Mouse (Mus musculus) cerebellum, postnatal 14 days (tissue): ENCODE measurements around the gene Gnat1.
A peak's percentile ranks its signal among the peaks of the same experiment; 100 is the strongest.

ENCODE experiments used
- DNase-seq, 2 experiments: peaks; one replicate each; pipeline ENCODE4 v3.0.0; 2021; ENCODE audit warnings: mixed read lengths in 2 of 2

Gnat1 gene

DNA sequence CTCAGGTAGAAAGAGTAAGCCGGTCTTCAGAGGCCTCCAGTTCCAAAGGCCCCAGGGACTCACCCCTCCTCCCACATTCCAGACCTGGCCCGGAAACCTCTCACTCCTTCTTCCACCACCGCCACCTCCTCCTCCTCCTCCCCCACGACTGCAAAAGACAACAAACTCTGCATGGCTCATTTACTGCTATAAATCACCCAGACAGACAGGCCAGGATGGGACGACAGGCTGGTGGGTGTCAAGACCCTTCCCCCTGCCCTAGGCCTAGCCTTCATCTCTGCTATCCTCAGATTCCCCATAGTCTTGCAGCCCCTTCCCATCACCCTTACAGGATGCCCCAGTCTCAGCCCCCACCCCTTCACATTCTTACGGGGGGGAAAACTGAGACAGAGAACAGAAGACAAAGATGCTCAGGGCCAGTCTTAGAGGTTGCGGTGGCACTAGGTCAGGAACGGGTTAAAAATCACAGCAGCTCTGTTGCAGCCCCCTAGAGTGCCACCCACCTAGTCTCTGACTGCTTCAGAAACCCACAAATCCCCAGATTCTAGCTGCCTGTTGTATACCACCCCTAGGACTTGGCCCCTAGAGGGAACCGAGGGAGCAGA, 20.0 kb upstream of the Gnat1 start:
- DNase-seq, result no peak

DNA sequence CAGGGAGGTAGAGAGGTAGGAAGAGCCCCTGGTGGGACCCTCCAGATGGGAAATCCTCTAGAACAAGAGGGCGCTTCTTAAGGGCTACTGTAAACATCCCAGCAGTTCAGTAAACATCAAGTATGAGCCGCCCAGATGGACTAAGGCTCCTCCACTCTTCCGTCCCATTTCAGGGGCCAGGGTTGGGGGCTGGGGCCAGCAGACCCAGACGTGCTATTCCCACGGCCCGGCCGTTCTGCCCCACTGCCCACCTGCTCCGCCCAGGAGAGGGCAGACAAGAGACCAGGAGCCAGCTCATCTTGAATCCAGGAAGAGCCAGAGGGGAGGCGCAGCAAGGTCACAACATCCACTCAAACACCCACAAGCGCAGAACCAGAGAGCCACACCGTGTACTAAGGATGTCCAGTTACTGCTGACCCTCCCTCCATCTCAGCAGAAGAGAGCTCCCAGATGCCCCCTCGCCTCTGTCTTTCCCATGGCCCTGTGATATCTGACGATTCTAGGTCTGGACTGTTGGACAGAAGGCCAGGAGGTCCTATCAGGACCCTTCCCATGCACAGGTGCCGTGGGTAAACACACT, 19.2 kb upstream of the Gnat1 start:
- no peak for DNase-seq

DNA sequence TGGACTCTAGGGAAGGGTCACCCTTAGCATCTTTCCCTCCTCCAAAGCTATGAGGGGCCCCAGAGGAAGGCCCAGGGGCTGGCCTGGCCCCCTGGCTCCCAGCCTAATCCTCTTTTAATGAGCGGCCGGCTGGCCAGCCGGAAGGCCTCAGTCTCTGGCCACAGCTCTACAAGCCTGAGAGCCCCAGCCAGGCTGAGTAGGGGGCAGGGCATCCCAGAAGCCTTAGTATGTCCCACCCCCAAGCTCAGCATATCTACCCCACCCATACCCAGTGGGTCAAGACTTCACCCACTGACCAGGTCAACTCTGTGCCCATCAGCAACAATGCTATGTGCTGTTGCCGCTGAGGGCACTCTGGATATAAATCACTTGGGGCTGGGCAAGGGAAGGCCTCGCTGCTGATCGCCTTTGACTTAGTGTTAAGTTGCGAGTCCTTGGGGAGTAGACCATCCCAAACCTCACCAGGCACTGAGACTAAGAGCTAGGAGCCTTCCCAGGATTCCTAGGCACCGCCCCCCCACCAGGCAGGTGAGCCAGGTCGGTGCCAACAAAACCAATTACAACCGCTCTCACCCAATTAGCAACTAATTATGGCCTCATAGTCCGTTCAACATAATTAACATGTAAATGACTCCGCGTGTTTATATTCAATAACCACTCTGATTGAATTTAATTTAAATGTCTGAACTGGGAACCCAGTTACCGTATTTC, 18.5 kb upstream of the Gnat1 start:
- no peak for DNase-seq

DNA sequence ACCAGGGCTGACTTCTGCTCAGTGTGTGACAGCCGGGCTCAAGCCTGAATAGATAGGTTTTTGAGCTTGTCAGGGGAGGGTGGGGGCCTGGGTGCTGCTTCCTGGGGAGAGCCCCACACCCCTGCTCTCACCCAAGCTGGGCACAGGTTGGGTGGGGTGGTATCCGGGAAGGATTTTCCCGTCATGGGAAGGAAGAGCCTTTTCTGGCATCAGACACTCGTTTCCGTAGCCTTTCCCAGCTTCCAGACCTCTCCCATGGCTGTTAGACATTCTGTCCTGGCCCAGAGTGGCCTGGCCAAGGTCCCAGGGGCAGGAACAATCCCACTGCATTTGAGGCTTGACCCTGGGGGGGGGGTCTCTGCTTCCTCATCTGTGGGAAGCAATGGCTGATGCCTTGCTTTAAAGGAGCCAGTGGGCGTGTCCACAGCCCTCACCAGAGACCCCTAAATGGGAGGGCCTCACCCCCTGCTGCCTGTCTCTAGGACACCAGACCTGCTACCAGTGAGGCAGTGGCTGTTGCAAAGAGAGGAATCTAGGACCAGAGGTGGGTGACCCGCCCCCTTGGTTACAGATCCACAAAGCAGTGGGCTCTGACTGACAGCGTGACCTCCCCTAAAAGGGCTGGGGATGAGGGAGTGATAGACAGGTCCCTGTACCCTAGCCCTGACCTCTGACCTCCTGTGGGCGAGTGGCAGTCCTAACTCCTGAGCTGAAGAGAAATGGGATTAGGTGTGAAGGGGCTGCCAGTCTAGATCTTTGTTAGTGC, 17.5 kb upstream of the Gnat1 start:
- DNase-seq, result no peak

DNA sequence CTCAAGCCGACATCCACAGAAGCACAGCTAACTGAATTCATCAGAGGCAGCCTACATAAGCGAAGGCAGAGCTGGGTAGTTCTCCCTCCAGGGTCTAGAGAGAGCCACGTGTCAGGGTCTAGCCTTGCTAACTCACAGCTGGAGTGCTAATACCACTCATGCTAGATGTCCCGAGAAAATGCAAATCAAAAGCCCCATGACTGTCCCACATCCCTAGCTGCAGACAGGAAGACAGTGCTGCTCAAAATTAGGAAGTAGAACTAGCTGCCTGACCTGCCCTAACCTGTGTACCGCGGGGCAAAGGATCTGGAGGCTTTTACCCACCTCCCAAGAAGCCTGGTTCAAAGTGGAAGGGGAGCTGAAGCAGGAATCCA, 16.6 kb upstream of the Gnat1 start:
- no peak for DNase-seq

DNA sequence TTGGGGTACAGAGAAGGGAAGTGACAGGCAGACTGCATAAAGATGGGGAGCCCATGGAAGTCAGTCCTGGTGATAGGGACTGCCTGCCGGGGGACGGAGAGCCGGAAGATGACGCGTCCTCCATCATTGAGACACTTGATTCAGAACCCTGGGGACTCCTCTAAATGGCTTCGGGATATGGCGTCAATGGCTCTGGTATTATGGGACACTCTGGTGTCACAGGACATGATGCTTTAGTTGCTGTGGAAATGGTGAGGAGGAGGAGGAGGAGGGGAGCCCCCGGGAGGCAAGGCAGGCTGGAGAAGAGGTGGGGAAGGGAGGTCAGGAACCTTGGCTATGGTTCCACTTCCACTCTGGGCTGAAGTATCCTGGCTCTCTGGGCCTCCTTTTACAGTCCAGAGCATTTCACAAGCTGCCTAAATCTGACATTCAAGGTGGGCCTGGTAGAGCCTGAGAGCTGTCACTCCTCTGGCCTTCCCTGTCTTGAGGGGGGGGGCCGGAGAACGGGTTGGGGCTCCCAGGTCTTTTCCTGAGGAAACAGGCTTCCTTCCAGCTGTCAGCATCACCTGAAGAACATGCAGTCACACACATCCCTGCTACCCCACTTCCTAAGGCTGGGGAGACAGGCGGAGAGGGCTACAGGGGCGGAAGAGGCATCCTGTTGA, 16.1 kb upstream of the Gnat1 start:
- no peak for DNase-seq

DNA sequence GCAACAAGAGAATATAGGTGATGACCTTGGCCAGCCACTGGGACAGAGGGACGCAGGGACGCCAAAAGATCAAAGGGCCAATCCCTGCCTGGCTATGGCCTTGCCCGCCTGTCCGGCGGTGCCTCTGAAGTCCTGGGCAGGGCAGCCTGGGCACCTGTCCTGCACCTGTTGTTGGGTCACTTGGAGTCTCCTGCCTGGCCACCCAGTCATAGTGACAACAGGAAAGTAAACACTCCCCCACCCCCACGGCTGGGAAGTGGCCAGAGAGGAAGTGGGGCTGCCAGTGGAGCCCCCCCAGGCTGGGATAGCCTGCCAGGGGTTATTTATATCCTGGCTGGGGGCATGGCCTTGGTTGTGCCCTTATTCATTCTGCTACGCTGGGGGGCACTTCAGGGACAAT, 15.1 kb upstream of the Gnat1 start:
- DNase-seq, result no peak

DNA sequence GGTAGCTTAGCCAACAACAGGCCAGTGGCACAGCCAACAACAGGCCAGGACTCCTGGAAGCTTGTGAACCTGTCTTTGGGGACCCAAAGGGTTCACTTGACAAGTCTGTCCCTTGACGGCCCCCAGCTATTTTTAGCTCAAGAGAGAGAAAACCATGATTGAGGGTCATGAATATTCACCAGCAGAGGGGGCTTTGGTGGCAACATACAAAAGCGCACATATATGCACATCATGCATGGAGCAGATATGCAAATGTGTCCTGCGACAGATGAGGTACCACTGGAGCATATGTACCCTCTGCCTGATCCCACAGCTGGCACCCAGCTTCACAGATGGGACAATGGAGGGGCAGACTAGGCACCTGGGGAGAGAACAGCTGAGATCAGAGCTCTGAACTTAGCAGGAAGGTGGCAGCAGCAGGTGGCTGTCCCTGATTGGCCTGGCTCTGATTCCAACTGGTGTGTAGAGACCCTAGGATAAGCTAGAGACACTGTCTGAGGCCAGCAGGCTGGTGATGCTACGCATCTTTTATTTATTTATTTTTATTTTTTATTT, 14.0 kb upstream of the Gnat1 start:
- DNase-seq, result no peak

DNA sequence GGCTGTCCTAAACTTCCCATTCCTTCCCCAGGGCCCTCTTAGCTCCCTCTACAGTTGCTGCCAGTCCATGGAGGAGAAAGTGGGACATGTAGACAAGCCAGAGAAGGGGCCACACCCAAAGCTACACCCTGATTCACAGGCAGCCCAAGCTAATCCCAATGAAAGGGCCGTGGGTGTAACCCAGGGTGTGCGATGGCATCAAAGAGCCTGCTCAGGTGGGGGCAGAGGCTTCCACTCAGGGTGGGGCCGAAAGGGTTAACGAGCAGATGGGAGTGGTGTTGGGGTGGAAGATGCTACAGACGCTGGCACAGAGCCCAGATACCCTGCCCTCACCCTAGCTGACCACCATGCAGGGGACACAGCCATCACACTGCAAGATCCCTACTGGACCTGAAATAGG, 13.3 kb upstream of the Gnat1 start:
- DNase-seq, result no peak

DNA sequence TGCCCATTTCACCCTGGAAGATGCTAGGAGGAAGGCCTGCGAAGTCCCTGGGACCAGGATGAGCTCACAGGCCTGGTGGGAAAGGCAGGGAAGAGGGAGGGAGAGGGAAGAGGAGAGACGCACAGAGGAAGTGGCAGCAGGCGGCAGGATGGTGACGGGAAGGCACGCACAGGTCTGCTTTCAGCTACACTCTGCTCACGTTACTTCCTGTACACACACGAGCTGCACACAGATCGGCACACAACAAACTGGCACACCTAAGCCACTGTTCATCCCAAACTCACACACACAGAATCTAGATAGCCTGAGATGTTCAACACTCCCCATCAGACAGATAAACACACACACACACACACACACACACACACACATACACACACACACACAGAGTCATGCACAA, 10.9 kb upstream of the Gnat1 start:
- no peak for DNase-seq

DNA sequence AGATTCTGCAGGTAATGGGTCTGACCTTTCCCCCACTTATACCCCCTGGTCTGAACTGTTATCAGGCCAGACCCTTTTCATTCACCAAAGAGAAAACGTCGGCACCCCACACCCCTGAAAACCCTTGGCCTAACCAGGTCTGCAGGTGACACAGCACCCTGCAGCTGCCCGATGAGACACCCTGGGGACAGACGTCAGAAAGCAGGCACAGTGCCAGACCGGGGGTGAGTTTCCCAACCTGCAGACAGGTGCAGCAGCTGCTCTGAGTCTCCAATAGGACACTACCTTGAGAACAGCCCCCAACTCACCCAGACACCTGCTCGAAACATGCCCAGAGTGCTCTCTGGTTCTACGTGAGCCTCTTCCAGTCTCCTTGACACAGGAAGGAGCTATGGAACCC, 9.4 kb upstream of the Gnat1 start:
- DNase-seq, result no peak

DNA sequence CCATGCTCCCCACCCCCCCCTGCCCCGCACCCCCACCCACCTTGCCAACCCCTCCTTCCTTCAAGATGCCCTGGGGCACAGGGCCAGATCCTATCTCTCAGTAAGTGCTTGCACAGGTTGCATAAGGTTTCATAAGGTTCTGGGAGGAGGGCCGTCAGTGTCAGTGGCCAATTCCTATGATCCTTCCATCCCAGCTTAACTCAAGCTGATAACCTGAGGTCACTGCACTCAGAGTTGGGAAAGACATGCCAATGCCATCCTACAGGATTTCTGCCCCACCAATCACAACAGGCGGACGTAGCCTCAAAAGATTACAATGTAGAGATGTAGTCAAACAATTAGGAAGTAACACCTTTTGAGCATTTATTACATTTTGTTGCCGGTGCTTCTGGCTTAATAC, 8.9 kb upstream of the Gnat1 start:
- no peak for DNase-seq

DNA sequence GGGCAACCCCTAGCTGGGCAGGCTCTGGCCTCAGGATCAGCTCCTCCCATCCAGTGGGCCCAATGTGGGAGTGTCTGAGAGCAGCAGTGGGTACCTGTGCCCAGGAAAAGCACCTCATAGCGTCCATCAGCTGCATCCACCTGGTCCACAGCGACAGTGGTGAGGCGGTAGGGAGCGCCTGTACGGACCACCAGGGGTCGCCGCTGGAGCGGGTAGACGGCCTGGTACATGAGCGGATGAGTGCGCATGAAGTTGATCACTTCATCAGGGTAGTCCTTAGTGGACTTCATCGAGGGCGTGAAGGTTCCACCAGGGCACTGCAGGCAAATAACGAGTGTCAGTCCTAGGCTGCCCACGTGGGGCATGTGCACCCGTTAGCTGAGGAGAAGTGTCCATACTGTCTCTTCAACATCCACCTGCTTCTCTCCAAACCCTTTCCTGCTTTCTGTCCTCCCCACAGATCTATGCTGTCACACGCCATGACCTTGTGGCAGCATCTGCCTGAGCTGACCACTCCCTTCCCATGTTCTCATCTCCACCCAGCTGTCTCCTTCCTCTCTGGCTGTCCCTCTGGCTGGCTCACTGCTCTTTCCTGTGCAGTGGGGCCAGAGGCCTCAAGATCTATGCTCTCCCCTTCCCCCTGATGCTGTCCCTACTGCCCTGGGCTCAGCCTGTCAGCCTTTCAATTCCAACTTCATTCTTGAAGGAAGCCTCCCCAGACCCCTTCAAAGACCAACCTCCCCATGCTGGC, 5.9 kb upstream of the Gnat1 start:
- peak; percentile 76 to 88 for DNase-seq

DNA sequence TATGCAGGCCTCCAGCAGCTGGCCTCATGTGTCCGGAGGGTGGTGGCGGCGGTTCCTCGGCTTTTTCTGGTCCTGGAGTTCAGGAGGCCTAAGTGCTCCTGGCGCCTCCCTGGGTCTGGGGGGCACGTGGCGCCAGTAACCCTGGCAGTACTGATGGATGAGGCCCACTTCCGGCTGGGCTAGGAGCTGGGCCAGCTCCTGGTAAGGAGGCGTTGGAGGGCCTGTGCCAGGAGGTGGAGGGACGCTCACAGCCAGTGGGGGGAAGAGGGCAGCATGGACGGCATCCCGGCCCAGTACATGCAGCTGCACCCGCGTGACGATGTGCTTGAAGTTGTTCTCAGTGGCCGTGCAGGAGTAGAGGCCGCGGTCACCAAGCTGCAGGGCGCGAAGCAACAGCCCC, 2.9 kb upstream of the Gnat1 start:
- DNase-seq, result no peak

DNA sequence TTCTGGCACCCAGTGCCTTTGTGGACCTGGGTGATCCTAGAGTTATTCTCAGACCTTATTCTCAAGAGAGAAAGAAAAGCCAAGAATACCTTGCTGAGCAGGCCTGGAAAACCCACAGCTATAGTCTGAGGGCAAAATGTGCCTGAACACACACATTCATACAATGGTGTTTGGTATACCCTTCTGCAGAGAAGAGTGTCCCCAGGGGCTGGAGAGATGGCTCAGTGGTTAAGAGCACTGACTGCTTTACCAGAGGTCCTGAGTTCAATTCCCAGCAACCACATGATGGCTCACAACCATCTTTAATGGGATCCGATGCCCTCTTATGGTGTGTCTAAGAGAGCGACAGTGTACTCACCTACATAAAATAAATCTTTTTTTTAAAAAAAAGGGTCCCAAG, 651 bp downstream of the Gnat1 start:
- DNase-seq, result no peak

DNA sequence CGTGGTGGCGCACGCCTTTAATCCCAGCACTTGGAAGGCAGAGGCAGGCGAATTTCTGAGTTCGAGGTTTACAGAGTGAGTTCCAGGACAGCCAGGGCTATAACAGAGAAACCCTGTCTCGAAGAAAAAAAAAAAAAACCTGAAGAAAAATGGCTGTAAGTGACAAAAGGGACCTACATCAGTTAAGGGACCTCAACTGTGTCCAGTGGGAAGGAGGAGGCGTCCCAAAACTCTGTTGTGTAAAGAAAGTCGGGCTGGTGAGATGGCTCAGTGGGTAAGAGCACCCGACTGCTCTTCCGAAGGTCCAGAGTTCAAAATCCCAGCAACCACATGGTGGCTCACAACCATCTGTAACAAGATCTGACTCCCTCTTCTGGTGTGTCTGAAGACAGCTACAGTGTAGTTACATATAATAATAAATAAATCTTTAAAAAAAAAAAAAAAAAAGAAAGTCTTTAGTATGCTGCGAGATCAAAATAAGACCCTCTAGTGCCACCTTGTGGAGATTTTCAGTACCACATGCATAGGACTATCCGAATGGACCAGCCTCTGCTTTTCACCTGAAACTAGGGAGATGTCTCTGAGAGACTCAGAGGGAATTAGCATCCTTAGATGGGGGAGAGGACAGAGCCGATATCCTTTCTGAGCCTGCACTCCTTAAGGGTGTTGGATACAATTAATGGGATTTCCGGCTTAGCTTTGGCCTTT, 1.5 kb downstream of the Gnat1 start:
- peak; percentile 90 to 93 for DNase-seq

DNA sequence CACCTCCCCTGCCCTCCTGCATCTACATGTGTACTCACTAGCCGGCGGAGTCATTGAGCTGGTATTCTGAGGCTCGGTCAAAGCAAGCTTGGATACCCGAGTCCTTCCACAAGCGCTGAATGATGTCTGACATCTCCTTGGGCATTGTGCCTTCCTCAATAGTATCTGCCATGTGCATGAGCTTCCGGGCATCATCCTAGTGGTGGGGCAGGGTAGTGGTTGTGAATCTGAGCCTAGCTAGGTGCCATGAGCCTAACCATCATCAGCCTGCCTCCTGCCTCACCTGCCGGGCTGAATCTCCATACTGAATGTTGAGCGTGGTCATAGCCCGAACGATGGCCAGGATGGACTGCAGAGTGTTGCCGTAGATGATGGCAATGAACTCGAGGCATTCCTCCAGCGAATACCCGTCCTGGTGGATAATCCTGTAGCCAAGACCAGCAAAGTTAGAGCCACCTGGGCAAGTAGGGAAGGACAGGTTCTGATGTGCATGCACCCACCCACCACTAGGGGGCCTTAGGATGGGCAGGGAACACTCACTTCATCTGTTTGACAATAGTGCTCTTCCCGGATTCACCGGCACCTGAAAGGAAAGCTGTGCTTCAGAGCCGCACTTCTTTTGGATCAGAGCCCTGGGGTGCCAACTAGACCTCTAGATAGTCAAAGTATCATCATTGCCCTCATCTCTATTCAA, 2.3 kb downstream of the Gnat1 start:
- DNase-seq, result peak; percentile 66 to 80

DNA sequence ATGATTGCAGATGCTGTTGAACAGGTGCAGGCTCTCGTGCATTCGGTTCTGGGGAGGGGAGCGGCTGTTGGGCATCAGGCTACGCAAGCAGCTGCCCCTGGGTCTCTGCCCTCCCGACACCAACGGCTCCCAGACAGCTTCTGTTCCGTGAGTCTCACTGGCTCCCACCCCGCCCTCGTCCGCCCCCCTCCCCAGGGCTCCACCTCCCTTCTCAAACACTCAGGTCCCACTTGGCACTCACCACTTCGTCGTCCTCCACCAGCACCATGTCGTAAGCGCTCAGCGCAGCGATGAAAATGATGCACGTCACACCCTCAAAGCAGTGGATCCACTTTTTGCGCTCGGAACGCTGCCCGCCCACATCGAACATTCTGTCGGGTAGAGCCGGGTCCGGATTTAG, 3.2 kb downstream of the Gnat1 start:
- DNase-seq, result no peak

DNA sequence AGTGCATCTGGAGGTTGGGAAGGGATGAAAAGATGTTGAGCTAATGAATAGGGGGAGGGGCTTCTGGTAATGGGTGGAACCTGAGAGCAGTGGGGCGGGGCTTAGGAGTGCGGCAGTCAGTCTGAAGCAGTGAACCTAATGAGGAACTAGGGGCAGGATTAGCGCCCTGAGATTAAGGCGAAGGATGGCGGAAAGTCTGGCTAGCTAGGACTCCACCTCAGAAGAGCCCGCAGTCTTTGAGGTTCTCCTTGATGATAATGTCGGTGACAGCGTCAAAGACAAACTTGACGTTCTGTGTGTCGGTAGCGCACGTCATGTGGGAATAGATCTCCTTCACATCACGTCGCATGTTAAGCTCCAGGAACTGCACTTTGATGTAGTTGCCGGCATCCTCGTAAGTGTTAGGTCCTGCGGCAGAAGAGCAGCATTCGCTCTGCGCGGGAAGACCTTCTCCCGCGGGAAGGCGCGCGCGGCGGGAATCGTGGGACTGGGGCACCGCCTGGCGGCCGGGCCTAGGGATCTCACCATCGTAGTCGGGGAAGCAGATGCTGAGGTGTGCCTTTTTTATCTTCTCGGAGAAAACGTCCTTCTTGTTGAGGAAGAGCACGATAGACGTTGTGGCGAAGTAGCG, 3.7 kb downstream of the Gnat1 start:
- peak; percentile 70 to 79 for DNase-seq
